Mouse (Mus musculus): ENCODE measurements around the gene Neu3. TPM values are rescaled to one million over a fixed set of nuclear protein-coding genes. Genes with fewer than 3 reads are reported as not detected.

Neu3 gene
- polyA plus RNA-seq (2016; fragmentation: Nextera tagmentation; extraction: Ambion mirVana), result 2.6 and 2.7 TPM in 2 replicates

DNA sequence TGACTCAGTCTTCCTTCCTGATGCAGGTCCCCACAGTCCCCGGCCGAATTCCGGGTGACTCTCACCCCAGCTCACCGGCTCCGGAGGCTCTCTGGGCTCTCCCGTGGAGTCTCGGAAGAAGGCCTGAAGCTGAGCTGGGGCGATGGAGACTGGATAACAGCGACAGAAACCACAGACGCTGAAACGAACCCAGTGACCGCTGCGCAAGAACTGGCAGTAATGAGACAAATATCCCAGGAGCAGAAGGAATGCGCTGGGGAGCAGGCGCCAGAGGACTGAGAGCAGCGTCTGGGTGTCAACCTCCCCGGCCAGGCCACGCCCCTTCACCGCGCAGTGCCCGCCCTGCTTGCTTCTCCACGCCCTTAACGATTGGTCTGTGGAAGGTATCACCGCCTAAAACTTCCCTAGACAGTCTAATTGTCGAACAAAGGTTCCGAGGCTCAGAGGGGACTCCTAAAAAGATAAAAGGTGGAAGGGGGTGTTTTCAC is at the start of gene Neu3:
TSS of gene Neu3 (minus strand) at position 335 of the 488 bp plus-strand sequence.
- Histone ChIP-seq H3K9me3 (no peaks in the 10 kb centered on the region), H3K9ac (replicated peaks) (peak within 1 kb of the TSS; percentile 57; the same call in 1 of the 2 replicates), H3K4me3 (replicated peaks) (peak within 1 kb of the TSS; percentile 48), H3K27ac (peak within 1 kb of the TSS; percentile 77), H3K36me3 (no peaks in the 10 kb centered on the region), H3K4me2 (peak within 1 kb of the TSS; percentile 63), H3K4me1 (replicated peaks) (0 out of 2 replicates have a peak, but pooled peaks cover 2% of the 10 kb centered on the region), H3K27me3 (no peaks in the 10 kb centered on the region; the same call in 1 of the 2 replicates)
- WGBS, result under 1% methylated on average over 26 of the region's 26 CpGs
- ATAC-seq (ENCODE audit: insufficient number of reproducible peaks, insufficient read depth, low FRiP score, low TSS enrichment, low read depth), result peak; percentile 95

GRCm38 (mm10) chr7:99876345-99876744 is 48.1 kb upstream of the Neu3 start:
- ATAC-seq (ENCODE audit: insufficient number of reproducible peaks, insufficient read depth, low FRiP score, low TSS enrichment, low read depth), result no peak
- 3% methylated on average over 3 of the region's 3 CpGs for WGBS
- peaks cover 6% of the 10 kb centered on the region; the same call in 1 of the 2 replicates for H3K27me3 ChIP-seq
- H3K27ac ChIP-seq, result no peak overlapping the region
- no peak overlapping the region for H3K4me2 ChIP-seq
- H3K4me3 ChIP-seq (replicated peaks), result no peak overlapping the region
- H3K4me1 ChIP-seq (replicated peaks), result no peaks in the 10 kb centered on the region
- H3K9ac ChIP-seq (replicated peaks), result no peak overlapping the region
- no peaks in the 10 kb centered on the region for H3K9me3 ChIP-seq
- no peaks in the 10 kb centered on the region for H3K36me3 ChIP-seq

- no peaks in the 10 kb centered on the region for H3K9me3 ChIP-seq
- no peak overlapping the region for H3K4me2 ChIP-seq
- no peaks in the 10 kb centered on the region for H3K4me1 ChIP-seq (replicated peaks)
- WGBS, result 32% methylated on average over 5 of the region's 5 CpGs
- no peaks in the 10 kb centered on the region for H3K36me3 ChIP-seq
- H3K4me3 ChIP-seq (replicated peaks), result no peak overlapping the region
- no peak for ATAC-seq (ENCODE audit: insufficient number of reproducible peaks, insufficient read depth, low FRiP score, low TSS enrichment, low read depth)
- peaks cover 6% of the 10 kb centered on the region; the same call in 1 of the 2 replicates for H3K27me3 ChIP-seq
- H3K27ac ChIP-seq, result no peak overlapping the region
- H3K9ac ChIP-seq (replicated peaks), result no peak overlapping the region
Observed at GRCm38 (mm10) chr7:99875891-99876290, 47.7 kb upstream of the Neu3 start.

DNA sequence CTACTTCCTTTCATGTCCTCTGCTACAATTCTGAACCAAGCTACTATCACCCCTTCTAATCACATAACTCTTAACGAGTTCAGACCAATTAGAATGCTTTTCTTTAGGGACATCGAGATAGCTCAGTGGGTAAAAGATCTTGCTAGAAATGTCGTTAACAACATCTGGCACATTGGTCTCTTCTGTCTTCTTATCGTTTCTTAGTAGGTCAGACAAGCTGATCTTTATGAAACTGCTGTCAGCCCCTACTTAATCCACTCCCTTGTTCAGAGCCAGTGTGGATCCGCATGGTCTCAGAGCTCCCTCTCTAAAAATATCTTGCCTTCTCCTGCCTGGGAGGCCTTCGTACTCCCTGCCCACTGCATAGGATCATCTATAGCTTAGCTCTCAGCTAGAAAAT is 45.7 kb upstream of the Neu3 start:
- H3K4me1 ChIP-seq (replicated peaks), result no peaks in the 10 kb centered on the region
- H3K27ac ChIP-seq, result no peak overlapping the region
- no peak for ATAC-seq (ENCODE audit: insufficient number of reproducible peaks, insufficient read depth, low FRiP score, low TSS enrichment, low read depth)
- H3K27me3 ChIP-seq, result peaks cover 6% of the 10 kb centered on the region; the same call in 1 of the 2 replicates
- no peak overlapping the region for H3K4me3 ChIP-seq (replicated peaks)
- H3K9ac ChIP-seq (replicated peaks), result no peak overlapping the region
- WGBS, result 66% methylated on average over 6 of the region's 6 CpGs
- H3K9me3 ChIP-seq, result no peaks in the 10 kb centered on the region
- H3K4me2 ChIP-seq, result no peak overlapping the region
- H3K36me3 ChIP-seq, result no peaks in the 10 kb centered on the region

- Histone ChIP-seq H3K27ac (no peak overlapping the region), H3K27me3 (no peaks in the 10 kb centered on the region), H3K4me2 (no peak overlapping the region), H3K36me3 (no peaks in the 10 kb centered on the region), H3K4me3 (replicated peaks) (no peak overlapping the region), H3K9ac (replicated peaks) (no peak overlapping the region), H3K4me1 (replicated peaks) (peaks cover 7% of the 10 kb centered on the region; the same call in 1 of the 2 replicates), H3K9me3 (no peaks in the 10 kb centered on the region)
- no peak for ATAC-seq (ENCODE audit: insufficient number of reproducible peaks, insufficient read depth, low FRiP score, low TSS enrichment, low read depth)
- WGBS, result 72% methylated on average over 4 of the region's 4 CpGs
Observed at GRCm38 (mm10) chr7:99869296-99869695, 41.1 kb upstream of the Neu3 start.

DNA sequence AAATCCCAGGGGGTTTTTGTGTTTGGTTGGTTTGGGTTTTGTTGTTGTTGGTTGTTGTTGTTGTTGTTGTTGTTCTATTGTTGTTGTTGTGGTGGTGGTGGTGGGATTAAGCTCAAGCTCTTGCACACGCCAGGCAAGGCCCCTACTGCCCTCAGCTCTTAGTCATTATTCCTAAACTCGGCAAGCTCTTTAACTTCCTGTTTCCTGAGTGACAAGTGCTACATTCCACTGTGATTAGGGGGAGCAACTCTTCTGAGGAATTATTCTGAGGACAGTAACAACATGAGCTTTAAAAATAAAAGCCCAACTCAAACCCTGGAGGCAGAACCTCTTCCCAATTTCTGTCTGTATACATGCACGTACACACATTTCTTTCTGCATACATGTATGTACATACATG is 37.0 kb upstream of the Neu3 start:
- Histone ChIP-seq H3K27me3 (no peaks in the 10 kb centered on the region), H3K36me3 (no peaks in the 10 kb centered on the region), H3K9me3 (no peaks in the 10 kb centered on the region), H3K4me1 (replicated peaks) (peaks cover 7% of the 10 kb centered on the region; the same call in 1 of the 2 replicates), H3K9ac (replicated peaks) (no peak overlapping the region), H3K4me3 (replicated peaks) (no peak overlapping the region), H3K4me2 (no peak overlapping the region), H3K27ac (no peak overlapping the region)
- WGBS, result 43% methylated on average over 3 of the region's 3 CpGs
- ATAC-seq (ENCODE audit: insufficient number of reproducible peaks, insufficient read depth, low FRiP score, low TSS enrichment, low read depth), result no peak

DNA sequence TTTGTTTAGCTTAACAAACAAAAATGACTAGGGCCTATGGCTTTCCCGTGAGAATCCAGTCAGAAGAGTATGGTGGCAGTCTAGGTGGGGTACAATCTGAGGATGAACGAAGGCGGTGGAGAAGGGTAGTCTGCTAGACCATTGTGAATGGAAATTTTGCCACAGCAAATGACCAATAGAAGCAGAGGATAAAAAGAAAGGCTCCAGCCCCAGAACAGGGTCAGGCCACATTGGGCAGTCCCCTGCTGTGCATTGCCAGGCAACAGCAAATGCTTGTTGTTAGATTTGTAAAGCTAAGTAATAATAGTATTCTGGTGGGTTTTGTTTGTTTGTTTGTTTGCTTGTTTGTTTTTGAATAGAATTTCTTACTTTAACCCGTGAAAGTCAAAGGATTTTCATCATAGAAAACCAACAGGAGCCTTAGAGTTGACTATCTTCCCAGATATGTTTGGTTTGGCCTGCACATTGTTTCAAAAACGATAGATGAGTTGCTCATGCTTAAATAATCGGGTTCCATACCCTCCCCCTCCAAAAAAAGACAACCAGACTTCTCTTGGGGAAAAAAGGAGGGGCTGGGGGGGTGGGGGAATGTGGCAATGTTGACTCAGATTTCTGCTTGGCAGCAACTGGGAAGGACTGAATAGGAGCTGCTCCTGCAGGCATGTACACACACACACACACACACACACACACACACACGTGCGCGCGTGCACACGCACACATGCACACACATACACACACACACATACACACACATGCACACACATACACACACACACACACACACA is 36.2 kb upstream of the Neu3 start:
- WGBS, result 80% methylated on average over 11 of the region's 11 CpGs

GRCm38 (mm10) chr7:99863362-99863761 is 35.1 kb upstream of the Neu3 start, which contains the start of gene Spcs2:
Spcs2 (minus strand) TSS chr7:99863462.
- Histone ChIP-seq H3K27me3 (no peaks in the 10 kb centered on the region), H3K9me3 (no peaks in the 10 kb centered on the region), H3K4me2 (no peak within 1 kb of the TSS), H3K4me3 (replicated peaks) (no peak within 1 kb of the TSS), H3K36me3 (no peaks in the 10 kb centered on the region), H3K9ac (replicated peaks) (no peak within 1 kb of the TSS), H3K27ac (no peak within 1 kb of the TSS), H3K4me1 (replicated peaks) (peaks cover 10% of the 10 kb centered on the region; the same call in 1 of the 2 replicates)
- ATAC-seq (ENCODE audit: insufficient number of reproducible peaks, insufficient read depth, low FRiP score, low TSS enrichment, low read depth), result no peak
- 46% methylated on average over 7 of the region's 7 CpGs for WGBS

More for the DNA sequence above, 36.2 kb upstream of the Neu3 start:
- Histone ChIP-seq H3K9ac (replicated peaks) (no peak overlapping the region), H3K9me3 (no peaks in the 10 kb centered on the region), H3K36me3 (no peaks in the 10 kb centered on the region), H3K27me3 (no peaks in the 10 kb centered on the region), H3K4me2 (no peak overlapping the region), H3K4me1 (replicated peaks) (peaks cover 7% of the 10 kb centered on the region; the same call in 1 of the 2 replicates), H3K4me3 (replicated peaks) (no peak overlapping the region), H3K27ac (no peak overlapping the region)
- ATAC-seq (ENCODE audit: insufficient number of reproducible peaks, insufficient read depth, low FRiP score, low TSS enrichment, low read depth), result no peak

- peak within 1 kb of the TSS; percentile 92 for H3K9ac ChIP-seq (replicated peaks)
- peak within 1 kb of the TSS; percentile 82 for H3K27ac ChIP-seq
- peak within 1 kb of the TSS; percentile 89 for H3K4me2 ChIP-seq
- peak; percentile 98 for ATAC-seq (ENCODE audit: insufficient number of reproducible peaks, insufficient read depth, low FRiP score, low TSS enrichment, low read depth)
- H3K27me3 ChIP-seq, result no peaks in the 10 kb centered on the region
- peak within 1 kb of the TSS; percentile 75 for H3K4me3 ChIP-seq (replicated peaks)
- WGBS, result under 1% methylated on average over 42 of the region's 42 CpGs
- peaks cover 25% of the 10 kb centered on the region for H3K36me3 ChIP-seq
- H3K4me1 ChIP-seq (replicated peaks), result peaks cover 18% of the 10 kb centered on the region
- no peaks in the 10 kb centered on the region for H3K9me3 ChIP-seq
Observed at GRCm38 (mm10) chr7:99858813-99859585, 30.8 kb upstream of the Neu3 start, which contains the start of gene Xrra1. Xrra1 (plus strand) TSS chr7:99859116.

GRCm38 (mm10) chr7:99858175-99858812 is 30.1 kb upstream of the Neu3 start:
- ATAC-seq (ENCODE audit: insufficient number of reproducible peaks, insufficient read depth, low FRiP score, low TSS enrichment, low read depth), result peak; percentile 50
- H3K9me3 ChIP-seq, result no peaks in the 10 kb centered on the region
- H3K27ac ChIP-seq, result peak overlapping the region; percentile 82
- peak overlapping the region; percentile 92 for H3K9ac ChIP-seq (replicated peaks)
- no peaks in the 10 kb centered on the region for H3K27me3 ChIP-seq
- H3K4me3 ChIP-seq (replicated peaks), result peak overlapping the region; percentile 75
- H3K4me1 ChIP-seq (replicated peaks), result peaks cover 18% of the 10 kb centered on the region
- peak overlapping the region; percentile 89 for H3K4me2 ChIP-seq
- WGBS, result 1% methylated on average over 19 of the region's 19 CpGs
- peaks cover 32% of the 10 kb centered on the region for H3K36me3 ChIP-seq

All from limb, embryonic 12.5 days (tissue).